Mouse (Mus musculus) adrenal gland (tissue): ENCODE data around the gene Ccl8.

Experiments used
- intact Hi-C: fragments of 180-260 bp; cut with DNase I; formaldehyde crosslinking; loops from one replicate; pipeline ENCODE4 v1.15.1; 2025
- long read RNA-seq, 2 experiments: library from polyadenylated mRNA; unstranded; transcript quantifications; one replicate each; pipeline ENCODE4 v2.0.0; 2020; ENCODE audit warnings: borderline replicate concordance in 1 of 2; ENCODE audit not compliant: insufficient replicate concordance in 1 of 2

The Ccl8 gene
- long read RNA-seq, experiment 1, result 0 reads
- long read RNA-seq, experiment 2, partial matches to known transcripts, result 0 of 1 reads
- long read RNA-seq, experiment 2, other reads (novel, unspliced or antisense), result 0 of 1 reads

DNA sequence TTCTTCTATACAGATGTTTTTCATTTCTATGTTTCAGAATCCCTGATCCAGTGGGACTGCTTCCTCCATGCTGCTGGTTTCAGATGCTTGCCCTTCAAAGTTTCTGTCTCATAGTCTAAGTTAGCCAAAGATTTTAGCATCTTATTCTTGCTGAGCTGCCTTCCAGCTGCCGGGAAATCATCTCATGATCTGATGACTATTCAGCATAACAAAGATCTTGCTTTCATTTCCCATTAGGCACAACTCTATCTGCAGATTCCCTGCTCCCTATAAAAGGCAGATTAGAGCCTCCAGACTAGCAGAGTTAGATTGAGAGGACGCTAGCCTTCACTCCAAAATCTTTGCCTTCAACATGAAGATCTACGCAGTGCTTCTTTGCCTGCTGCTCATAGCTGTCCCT is at the start of gene Ccl8:
Ccl8 (plus strand) TSS at position 301 of the 400 bp plus-strand sequence.
- intact Hi-C loops, result no loop called here

DNA sequence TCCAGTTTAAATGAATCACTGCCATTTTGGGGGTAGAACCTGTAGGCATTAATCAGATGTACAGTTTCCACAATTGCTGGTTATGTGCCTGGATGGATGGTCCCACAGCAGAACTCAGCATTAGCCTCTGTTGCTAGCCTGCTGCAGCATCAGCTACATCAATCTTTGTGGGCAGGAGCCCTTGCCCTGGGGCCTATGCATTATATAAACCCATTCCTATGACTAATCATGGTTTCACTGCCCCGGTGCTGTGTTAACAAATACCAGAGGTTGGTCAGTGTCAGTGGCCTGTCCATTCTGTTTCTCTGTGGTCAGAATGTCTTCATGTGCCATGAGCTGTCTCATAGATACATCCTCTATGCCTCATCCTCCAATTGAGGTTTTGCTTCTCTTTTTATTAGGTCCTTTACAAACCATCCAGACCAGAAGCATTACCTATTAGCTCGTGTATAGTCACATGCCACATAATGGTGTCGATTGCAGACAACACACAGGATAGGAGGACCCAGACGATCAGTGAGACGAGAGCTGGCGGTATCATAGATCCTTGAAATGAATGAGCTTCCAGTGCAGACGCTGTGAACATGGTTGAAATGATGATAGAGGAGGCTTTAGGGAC is 47.9 kb upstream of the Ccl8 start:
- intact Hi-C loops, result no loop called here

DNA sequence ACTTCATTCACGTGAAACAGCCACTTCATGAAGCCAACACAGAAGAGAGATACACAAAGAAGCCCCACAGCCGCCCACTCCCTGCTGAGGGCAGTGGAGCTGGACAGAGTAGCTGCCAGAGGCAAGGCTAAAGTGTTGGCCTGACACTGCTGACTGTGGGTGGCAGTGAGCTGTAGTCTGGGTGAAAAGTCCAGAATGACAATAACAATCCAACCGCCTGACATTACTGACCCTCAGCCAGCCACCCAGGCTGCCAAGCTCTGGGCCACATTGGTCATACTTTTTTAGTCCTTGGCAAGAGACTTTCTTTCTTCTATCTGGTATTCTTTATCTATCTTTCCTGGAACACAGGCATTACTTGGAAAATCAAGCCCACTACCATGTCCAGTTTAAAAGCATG is 43.9 kb upstream of the Ccl8 start:
- intact Hi-C loops, result loop anchor here (2.0 kb wide), 1 partner anchor 106 kb away; no protein-coding TSS in a partner anchor

DNA sequence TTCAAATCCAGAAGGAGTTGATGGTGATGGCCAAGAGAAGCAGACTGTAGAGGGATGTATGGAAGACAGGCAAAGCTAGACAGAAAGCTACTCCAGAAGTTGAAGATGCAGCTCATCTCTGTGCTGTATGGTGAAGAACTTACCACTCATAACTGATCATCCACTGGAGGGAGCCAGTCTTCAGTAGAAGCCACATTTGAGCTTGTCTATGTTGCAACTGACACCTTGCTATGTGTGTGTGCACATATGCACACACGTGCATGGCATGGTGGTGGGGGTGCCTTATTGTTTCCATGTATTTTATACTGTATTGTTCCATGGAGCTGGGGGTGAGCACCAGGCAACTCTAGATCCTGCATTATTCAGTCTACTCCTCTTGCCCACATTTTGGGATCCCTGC is 42.6 kb upstream of the Ccl8 start:
- intact Hi-C loops, result no loop called here

DNA sequence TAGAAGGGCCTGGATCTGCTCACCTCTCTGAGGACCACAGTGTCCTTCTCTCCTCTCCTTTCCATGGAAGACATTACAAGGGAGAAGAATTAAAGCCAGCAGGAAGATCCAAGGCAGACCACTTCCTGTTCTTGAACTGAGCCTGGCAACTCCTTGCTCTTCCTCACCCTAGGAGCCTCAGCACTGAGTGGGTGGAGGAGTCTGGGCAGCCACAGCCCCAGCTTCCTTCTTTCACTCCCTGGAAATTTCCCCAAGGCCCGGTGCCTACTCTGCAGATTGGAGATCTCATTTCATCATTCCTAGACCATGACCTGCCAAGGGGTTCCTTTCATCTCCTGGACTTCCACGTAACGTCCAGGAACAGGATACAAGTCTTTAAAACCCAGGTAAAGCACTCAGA is 42.0 kb upstream of the Ccl8 start:
- intact Hi-C loops, result no loop called here

GRCm38 (mm10) chr11:82073686-82074085 is 41.3 kb upstream of the Ccl8 start:
- intact Hi-C loops, result no loop called here

- intact Hi-C loops, result no loop called here
Measured at GRCm38 (mm10) chr11:82077031-82077430, 38.0 kb upstream of the Ccl8 start.

DNA sequence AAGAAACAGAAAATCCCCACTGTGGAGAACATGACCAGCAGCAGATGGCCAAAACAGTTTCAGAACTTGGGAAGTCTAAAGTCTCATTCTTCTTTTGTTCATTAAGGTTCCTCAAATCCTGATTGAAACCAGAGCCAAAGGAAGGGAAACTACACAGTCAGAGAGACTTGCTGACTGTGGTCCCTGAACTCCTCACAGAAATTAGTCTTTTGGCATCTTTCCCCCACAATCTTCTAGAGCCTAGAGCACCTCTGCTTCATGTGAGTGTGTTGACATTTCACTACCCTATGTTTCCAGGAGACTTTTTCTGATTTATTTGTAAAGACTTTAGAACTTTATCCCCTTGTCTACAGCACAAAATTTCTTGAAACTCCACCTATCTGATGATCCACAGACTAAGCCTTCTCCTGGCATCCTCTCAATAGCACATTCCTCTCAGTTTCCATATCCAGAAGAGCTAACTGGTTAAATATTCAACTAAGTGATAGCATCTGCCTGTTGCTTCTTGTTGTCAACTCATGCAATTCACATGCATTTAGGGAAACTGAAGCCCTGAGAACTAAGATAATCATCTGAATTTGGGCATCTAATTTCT is 36.8 kb upstream of the Ccl8 start:
- intact Hi-C loops, result no loop called here

DNA sequence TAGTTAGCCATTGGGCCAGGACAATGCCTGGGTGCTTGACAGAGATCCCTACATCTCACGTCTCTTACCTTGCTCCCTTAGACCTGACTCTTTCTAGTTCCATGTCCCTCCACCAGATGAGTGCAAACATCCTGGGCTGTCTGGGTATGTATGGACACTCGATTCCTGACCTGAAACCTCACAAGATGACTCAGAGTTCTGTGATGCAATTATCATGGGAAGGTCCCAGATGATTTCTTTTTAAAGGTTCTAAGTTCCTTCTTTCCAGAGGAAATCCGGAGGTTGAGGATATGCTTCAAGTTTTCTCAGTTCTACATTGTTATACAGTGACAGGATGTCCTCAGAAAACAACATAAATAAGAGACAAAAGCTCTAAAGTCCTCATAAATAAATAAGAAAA is 34.1 kb upstream of the Ccl8 start:
- intact Hi-C loops, result no loop called here

GRCm38 (mm10) chr11:82084360-82084759 is 30.6 kb upstream of the Ccl8 start:
- intact Hi-C loops, result no loop called here

- intact Hi-C loops, result no loop called here
Measured at GRCm38 (mm10) chr11:82099511-82100323, 15.3 kb upstream of the Ccl8 start.

DNA sequence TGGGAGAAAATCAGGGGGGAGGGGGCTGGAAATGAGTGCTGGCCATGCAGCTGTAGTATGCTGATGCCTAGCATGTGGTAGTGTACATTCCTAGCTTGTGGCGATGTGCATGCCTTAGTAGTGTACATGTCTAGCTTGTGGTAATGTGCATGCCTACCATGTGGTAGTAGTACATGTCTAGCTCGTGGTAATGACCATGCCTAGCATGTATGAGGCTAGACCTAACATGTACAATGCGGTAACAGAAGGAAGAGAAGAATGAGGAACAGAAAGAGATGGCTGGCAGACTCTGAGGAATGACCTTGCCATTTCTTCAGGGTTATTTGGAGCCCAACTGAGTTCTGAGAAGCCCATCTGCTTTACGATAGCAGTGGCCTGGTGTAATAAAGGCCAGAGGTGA is 13.9 kb upstream of the Ccl8 start:
- intact Hi-C loops, result no loop called here

GRCm38 (mm10) chr11:82101529-82101928 is 13.5 kb upstream of the Ccl8 start, which contains the start of gene Ccl12:
Gene Ccl12 (plus strand): TSS chr11:82101845.
- intact Hi-C loops, result no loop called here

GRCm38 (mm10) chr11:82109611-82110010 is 5.4 kb upstream of the Ccl8 start:
- intact Hi-C loops, result no loop called here

DNA sequence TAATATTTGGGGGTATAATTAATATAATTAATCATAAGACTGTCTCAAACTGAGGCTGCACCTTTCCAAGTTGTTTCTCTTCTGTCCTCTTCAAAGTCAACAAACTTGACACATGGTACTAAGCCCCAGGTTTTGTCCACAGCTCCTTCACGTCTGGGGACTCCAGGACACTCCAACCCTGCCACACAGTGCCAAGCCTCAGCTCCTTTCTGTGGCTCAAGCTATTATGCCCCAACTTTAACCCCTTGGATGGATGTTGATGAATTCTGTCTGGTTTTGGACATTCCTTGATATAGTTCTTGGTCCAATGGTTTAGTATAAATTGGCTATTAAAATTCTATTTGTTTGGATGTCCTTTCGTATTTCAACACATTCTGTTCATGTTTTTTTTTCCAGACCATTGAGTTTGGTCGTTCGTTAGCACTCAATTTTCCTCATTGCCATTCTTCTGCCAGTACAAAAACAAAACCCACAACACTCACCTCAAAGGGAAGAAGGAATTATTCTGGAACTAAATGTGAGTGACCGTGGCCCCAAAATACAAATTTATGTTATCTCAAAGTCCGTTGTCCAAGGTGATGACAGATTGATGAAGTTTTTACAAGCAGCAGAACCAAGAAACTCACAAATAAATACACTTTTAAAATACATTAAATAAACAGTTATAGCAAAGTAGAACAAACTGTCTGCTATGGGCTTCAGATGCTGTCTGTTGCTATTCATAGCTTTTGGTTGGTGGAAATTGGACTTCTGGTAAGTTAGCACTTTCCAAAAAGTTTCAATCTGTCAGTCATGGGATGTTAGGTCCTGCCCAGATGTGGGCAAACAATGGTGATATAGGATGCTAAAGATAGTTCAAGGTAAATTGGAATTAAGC is 4.4 kb upstream of the Ccl8 start:
- intact Hi-C loops, result no loop called here

DNA sequence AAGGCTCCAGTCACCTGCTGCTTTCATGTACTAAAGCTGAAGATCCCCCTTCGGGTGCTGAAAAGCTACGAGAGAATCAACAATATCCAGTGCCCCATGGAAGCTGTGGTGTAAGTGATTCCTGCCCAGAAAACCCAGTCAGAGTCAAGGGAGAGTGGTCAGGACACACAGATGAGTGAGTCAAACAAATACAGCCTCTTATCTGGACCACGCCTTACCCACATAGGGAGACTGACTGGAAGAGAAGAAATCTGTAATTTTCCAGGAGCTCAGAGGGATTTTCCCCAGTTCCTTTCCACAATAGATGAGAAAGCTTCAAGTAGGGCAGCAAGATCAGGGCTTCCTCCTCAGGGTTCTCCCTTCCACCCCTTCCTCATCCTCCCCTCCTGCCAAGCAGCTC is 1.1 kb downstream of the Ccl8 start:
- intact Hi-C loops, result no loop called here

GRCm38 (mm10) chr11:82132977-82133376 is 18.0 kb downstream of the Ccl8 start:
- intact Hi-C loops, result no loop called here

- intact Hi-C loops, result no loop called here
Measured at GRCm38 (mm10) chr11:82136196-82136595, 21.2 kb downstream of the Ccl8 start.

DNA sequence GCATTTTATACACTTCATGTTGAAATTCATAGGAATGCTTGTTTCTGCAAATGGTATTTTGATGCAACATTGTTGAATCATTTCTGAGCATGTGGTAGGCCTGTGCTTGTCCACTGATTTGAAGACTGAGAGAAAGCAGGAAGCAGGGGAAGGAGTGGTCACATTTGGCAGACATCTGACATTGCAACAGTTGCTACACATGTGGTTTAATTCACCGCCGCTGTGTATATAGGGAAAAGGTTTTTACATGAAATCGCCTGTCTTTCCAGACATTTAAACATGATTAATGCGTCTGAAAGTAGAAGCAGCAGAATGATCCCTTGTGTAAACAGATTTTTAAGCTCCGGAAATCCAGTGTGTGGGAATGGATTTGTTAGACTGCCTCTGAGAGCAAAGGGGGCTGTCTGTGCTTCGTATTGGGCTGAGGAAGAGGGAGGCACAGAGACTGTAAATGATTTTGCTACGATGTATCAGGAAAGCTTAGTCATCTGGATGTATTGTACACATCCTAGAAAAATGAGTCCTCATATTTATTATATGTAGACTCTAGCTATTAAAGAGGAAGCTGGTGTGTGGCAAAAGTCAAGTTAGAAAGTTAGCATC is 24.6 kb downstream of the Ccl8 start:
- intact Hi-C loops, result no loop called here

DNA sequence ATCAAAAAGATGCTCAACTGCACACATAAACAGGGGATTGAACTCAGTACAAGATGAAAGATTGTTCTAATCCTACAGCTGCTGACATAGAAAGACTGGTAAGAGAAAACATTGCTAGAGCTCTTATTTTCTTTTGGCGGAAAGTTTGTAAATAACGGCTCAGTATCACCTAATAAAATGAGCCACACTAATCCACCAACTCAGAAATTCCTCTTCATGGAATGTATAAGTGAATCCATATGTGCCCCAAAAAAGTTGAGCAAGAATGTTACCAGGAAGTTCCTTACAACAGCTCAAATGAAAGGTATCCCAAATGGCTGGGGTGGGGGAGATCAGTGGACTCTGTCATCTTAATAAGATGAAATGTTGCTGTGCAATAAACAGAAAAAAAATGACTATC is 44.1 kb downstream of the Ccl8 start:
- intact Hi-C loops, result no loop called here

- intact Hi-C loops, result no loop called here
Measured at GRCm38 (mm10) chr11:82163285-82163684, 48.3 kb downstream of the Ccl8 start.
